In the genomic region with DNA sequence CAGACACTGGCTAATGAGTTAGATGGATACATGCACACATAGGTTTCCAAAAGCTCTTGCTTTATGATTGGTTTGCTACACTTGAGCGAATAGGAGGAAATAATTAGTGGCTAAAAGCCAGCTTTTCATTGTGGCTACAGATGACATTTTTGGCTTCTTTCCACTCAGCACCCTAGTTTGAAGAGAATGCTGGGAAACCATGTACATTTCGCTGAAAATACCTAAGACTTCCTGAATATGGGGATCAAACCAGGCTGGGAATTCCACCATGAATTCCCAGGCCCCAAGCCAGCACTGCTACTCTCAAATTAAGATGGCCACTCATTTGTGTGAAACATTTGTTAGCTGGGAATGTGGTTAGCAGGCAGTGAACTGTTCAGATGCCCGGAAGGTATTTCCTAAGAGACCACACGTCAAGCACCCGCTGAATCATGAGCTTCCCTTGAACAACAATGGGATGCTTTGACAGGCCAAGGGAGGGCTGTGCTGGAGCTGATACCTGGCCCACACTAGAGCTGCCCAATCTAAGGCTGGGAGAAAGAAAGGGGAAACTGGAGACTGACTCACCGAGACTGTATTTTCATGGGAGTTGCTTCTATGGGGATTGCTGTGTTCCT, we compare ENCODE assay signal across 29 mouse cellular contexts.
DNase-seq lines count a peak whose midpoint lies in the region; ATAC-seq lines count a peak whose summit lies in the region.
"Had no signal": no experiment of that assay in that cellular context is flagged by ENCODE, and none has a peak within 500 bp of the region (broad histone marks: within the 10 kb centered on the region; RNA-seq: fewer than 3 reads in every experiment).

No protein-coding gene starts in this region.

- DNase-seq in cerebellum, postnatal 10 days: peak; percentile 3 to 12
- no peak for DNase-seq in cerebellum, postnatal 25 days
- no peak for DNase-seq in kidney, postnatal 14 days
- DNase-seq in NIH3T3 (ENCODE audit: low read depth): peak; percentile 27
- peak; percentile 58 for DNase-seq in fibroblast of lung, adult 2 months (ENCODE audit: low read depth)
- DNase-seq in layer of hippocampus, adult 18-20 months (ENCODE audit: low spot score in 2 of 2): no peak
- DNase-seq: adrenal gland, adult 8-10 months; adrenal gland, postnatal 25 days; cerebellum, adult 18-20 months; cerebellum, adult 9-10 months; cerebellum, postnatal 36 days; embryo, embryonic 11 days; gastrocnemius, postnatal 25 days; heart, postnatal 14 days; kidney, adult 18-20 months had no signal

- no peak overlapping the region for H3K4me3 ChIP-seq in kidney, embryonic 16.5 days (ENCODE audit: low read length)
- H3K4me3 ChIP-seq in forebrain, embryonic 15.5 days: no peak overlapping the region
- H3K4me3 ChIP-seq: embryonic facial prominence, embryonic 10.5 days; embryonic facial prominence, embryonic 13.5 days; erythroblast, embryonic 14.5 days; forebrain, embryonic 10.5 days; forebrain, embryonic 13.5 days; heart, embryonic 10.5 days; heart, embryonic 13.5 days; hindbrain, embryonic 13.5 days had no signal

- no peaks in the 10 kb centered on the region for H3K4me1 ChIP-seq in kidney, embryonic 16.5 days (ENCODE audit: insufficient read depth, low read length)
- H3K4me1 ChIP-seq in forebrain, embryonic 15.5 days: no peaks in the 10 kb centered on the region
- H3K4me1 ChIP-seq: embryonic facial prominence, embryonic 10.5 days; embryonic facial prominence, embryonic 13.5 days; forebrain, embryonic 13.5 days; heart, embryonic 10.5 days; heart, embryonic 13.5 days; hindbrain, embryonic 13.5 days had no signal

- no peaks in the 10 kb centered on the region for H3K36me3 ChIP-seq in kidney, embryonic 16.5 days (ENCODE audit: insufficient read depth, low read length)
- no peaks in the 10 kb centered on the region for H3K36me3 ChIP-seq in forebrain, embryonic 15.5 days
- H3K36me3 ChIP-seq: embryonic facial prominence, embryonic 10.5 days; embryonic facial prominence, embryonic 13.5 days; forebrain, embryonic 10.5 days; heart, embryonic 10.5 days; heart, embryonic 13.5 days; hindbrain, embryonic 13.5 days had no signal

- H3K27ac ChIP-seq in kidney, embryonic 16.5 days (ENCODE audit: low read length): no peak overlapping the region
- H3K27ac ChIP-seq in forebrain, embryonic 15.5 days (replicated peaks): no peak overlapping the region
- H3K27ac ChIP-seq: embryonic facial prominence, embryonic 10.5 days; embryonic facial prominence, embryonic 13.5 days; forebrain, embryonic 10.5 days; forebrain, embryonic 13.5 days; heart, embryonic 10.5 days; heart, embryonic 13.5 days; hindbrain, embryonic 13.5 days had no signal

- no peak overlapping the region for H3K9ac ChIP-seq in kidney, embryonic 16.5 days (replicated peaks; ENCODE audit: low read length)
- H3K9ac ChIP-seq in forebrain, embryonic 15.5 days (replicated peaks): no peak overlapping the region
- H3K9ac ChIP-seq: embryonic facial prominence, embryonic 13.5 days; forebrain, embryonic 13.5 days; heart, embryonic 13.5 days; hindbrain, embryonic 13.5 days had no signal

- WGBS in kidney, embryonic 16.5 days: 67% methylated on average over 6 of the region's 6 CpGs
- 75% methylated on average over 6 of the region's 6 CpGs for WGBS in forebrain, embryonic 15.5 days

- H3K4me2 ChIP-seq in kidney, embryonic 16.5 days (replicated peaks; ENCODE audit: low read depth, low read length): no peak overlapping the region
- no peak overlapping the region for H3K4me2 ChIP-seq in forebrain, embryonic 15.5 days (replicated peaks)
- H3K4me2 ChIP-seq: embryonic facial prominence, embryonic 13.5 days; forebrain, embryonic 13.5 days; heart, embryonic 13.5 days; hindbrain, embryonic 13.5 days had no signal

- no peaks in the 10 kb centered on the region for H3K27me3 ChIP-seq in kidney, embryonic 16.5 days (ENCODE audit: insufficient read depth, low read length)
- H3K27me3 ChIP-seq in forebrain, embryonic 15.5 days: no peaks in the 10 kb centered on the region
- H3K27me3 ChIP-seq: forebrain, embryonic 13.5 days; heart, embryonic 13.5 days had no signal

- no peaks in the 10 kb centered on the region for H3K9me3 ChIP-seq in kidney, embryonic 16.5 days (ENCODE audit: low read length)
- H3K9me3 ChIP-seq in forebrain, embryonic 15.5 days: no peaks in the 10 kb centered on the region
- H3K9me3 ChIP-seq: embryonic facial prominence, embryonic 10.5 days; embryonic facial prominence, embryonic 13.5 days; forebrain, embryonic 10.5 days; forebrain, embryonic 13.5 days; heart, embryonic 10.5 days; heart, embryonic 13.5 days; hindbrain, embryonic 13.5 days had no signal

- 0 out of 2 replicates have a peak, but pooled peaks have one; percentile 27 for ATAC-seq in kidney, embryonic 16.5 days (ENCODE audit: low FRiP score, low TSS enrichment)
- ATAC-seq in forebrain, embryonic 15.5 days (replicated peaks): no peak
- ATAC-seq: activated CD4-positive, CD25-positive, alpha-beta regulatory T cell, adult 4 months; forebrain, embryonic 13.5 days; hindbrain, embryonic 16.5 days; inflammation-experienced regulatory T-cells, adult 6 months; intestine, embryonic 16.5 days had no signal

Comparison
In these comparisons a context has a peak if more than half of its experiments do, and no peak if none do; other contexts are left out.
1. DNase-seq: peak in cerebellum, postnatal 10 days (2 of 2), NIH3T3 (single experiment) and fibroblast of lung, adult 2 months (single experiment); none in cerebellum, postnatal 25 days (0 of 2), kidney, postnatal 14 days (single experiment) and layer of hippocampus, adult 18-20 months (0 of 2).